Mouse (Mus musculus): ENCODE results near the gene Capn15. TPM values are rescaled to one million over a fixed set of nuclear protein-coding genes. Genes with fewer than 3 reads are reported as not detected.

Gene Capn15
- polyA plus RNA-seq, 1 experiment from 2014 or later: 25.8 TPM

DNA sequence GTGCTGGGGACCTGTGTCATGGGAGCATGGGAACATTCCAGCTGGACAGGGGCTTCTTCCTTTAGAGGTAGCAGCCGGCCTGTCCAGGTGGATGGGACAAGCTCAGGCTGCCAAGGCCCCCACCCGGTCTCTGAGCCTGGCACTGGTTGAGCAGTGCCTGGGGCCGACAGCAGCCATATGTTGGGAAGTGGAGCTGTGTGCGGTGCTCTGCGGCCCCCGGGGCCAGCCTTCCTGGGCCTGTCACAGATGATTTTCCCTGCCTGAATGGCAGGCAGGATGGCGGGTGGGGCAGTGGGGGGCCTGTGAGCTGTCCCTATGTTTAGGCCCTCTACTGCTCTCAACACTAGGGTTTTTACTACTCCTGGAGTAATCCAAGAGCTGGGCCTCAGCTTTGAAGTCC is 29.4 kb downstream of the Capn15 start:
- peaks cover 25% of the 10 kb centered on the region for H3K27me3 ChIP-seq (replicated peaks; ENCODE audit: control insufficient read depth, insufficient read depth, low read length)
- no peaks in the 10 kb centered on the region for H3K9me3 ChIP-seq (ENCODE audit: control insufficient read depth, low read length)
- H3K27ac ChIP-seq (replicated peaks; ENCODE audit: low read depth, low read length): no peak overlapping the region
- ATAC-seq (ENCODE audit: low read depth): no peak
- no peak overlapping the region for H3K4me3 ChIP-seq (ENCODE audit: low read depth, low read length)
- H3K4me2 ChIP-seq (ENCODE audit: low read depth, low read length): no peak overlapping the region
- DNase-seq (ENCODE audit: low spot score): no peak
- no peak overlapping the region for H3K9ac ChIP-seq (ENCODE audit: low read depth, low read length)
- H3K4me1 ChIP-seq (ENCODE audit: control insufficient read depth, insufficient read depth, low read length): peaks cover 4% of the 10 kb centered on the region; the same call in 1 of the 2 replicates
- WGBS: 56% methylated on average over 4 of the region's 7 CpGs
- H3K36me3 ChIP-seq (ENCODE audit: control insufficient read depth, insufficient read depth, low read length): peaks cover 38% of the 10 kb centered on the region; the same call in 1 of the 2 replicates

DNA sequence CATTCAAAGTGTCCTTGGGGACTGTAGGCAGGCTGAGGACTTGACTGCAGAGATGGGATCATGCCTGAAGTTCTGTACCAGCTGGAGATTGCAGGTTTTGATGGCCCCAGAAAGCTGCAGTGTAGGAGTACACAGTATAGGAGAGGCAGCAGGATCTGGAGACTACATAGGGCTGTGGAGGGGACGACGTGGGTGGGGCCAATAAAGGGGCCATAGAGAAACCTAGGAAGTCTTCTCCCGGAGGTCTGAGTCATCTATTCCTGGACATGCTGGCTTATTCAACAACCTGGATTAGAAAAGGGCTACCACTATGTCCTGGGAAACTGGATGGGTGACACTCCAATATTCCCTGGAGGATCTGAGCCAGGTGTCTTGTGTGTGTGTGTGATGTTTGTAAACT is 29.9 kb downstream of the Capn15 start:
- no peak overlapping the region for H3K27ac ChIP-seq (replicated peaks; ENCODE audit: low read depth, low read length)
- no peak for ATAC-seq (ENCODE audit: low read depth)
- H3K4me2 ChIP-seq (ENCODE audit: low read depth, low read length): no peak overlapping the region
- peaks cover 30% of the 10 kb centered on the region for H3K27me3 ChIP-seq (replicated peaks; ENCODE audit: control insufficient read depth, insufficient read depth, low read length)
- DNase-seq (ENCODE audit: low spot score): no peak
- peaks cover 7% of the 10 kb centered on the region; the same call in 1 of the 2 replicates for H3K4me1 ChIP-seq (ENCODE audit: control insufficient read depth, insufficient read depth, low read length)
- no peaks in the 10 kb centered on the region for H3K9me3 ChIP-seq (ENCODE audit: control insufficient read depth, low read length)
- no peak overlapping the region for H3K4me3 ChIP-seq (ENCODE audit: low read depth, low read length)
- WGBS: 62% methylated on average over 3 of the region's 3 CpGs
- peaks cover 33% of the 10 kb centered on the region; the same call in 1 of the 2 replicates for H3K36me3 ChIP-seq (ENCODE audit: control insufficient read depth, insufficient read depth, low read length)
- H3K9ac ChIP-seq (ENCODE audit: low read depth, low read length): no peak overlapping the region

DNA sequence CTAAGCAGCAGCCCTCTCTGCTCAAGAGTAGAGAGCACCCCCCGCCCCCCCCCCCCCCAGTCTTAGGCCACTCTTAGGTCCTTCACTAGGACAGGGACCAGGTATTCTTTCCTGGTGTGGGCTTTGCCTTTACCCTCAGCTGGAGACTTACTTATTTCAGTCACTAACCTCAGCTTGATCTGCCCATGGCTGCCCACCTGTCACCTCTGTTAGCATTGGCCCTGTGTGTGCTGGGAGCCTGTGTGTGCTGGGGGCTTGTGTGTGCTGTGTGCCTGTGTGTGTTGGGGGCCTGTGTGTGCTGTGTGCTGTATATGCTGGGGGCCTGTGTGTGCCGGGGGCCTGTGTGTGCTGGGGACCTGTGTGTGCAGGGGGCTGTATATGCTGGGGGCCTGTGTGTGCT is 30.9 kb downstream of the Capn15 start:
- H3K27ac ChIP-seq (replicated peaks; ENCODE audit: low read depth, low read length): no peak overlapping the region
- H3K9me3 ChIP-seq (ENCODE audit: control insufficient read depth, low read length): no peaks in the 10 kb centered on the region
- no peak overlapping the region for H3K9ac ChIP-seq (ENCODE audit: low read depth, low read length)
- ATAC-seq (ENCODE audit: low read depth): no peak
- H3K36me3 ChIP-seq (ENCODE audit: control insufficient read depth, insufficient read depth, low read length): peaks cover 22% of the 10 kb centered on the region; the same call in 1 of the 2 replicates
- peaks cover 38% of the 10 kb centered on the region for H3K27me3 ChIP-seq (replicated peaks; ENCODE audit: control insufficient read depth, insufficient read depth, low read length)
- H3K4me3 ChIP-seq (ENCODE audit: low read depth, low read length): no peak overlapping the region
- peaks cover 7% of the 10 kb centered on the region; the same call in 1 of the 2 replicates for H3K4me1 ChIP-seq (ENCODE audit: control insufficient read depth, insufficient read depth, low read length)
- WGBS: 75% methylated on average over 1 of the region's 2 CpGs
- no peak for DNase-seq (ENCODE audit: low spot score)
- H3K4me2 ChIP-seq (ENCODE audit: low read depth, low read length): no peak overlapping the region

DNA sequence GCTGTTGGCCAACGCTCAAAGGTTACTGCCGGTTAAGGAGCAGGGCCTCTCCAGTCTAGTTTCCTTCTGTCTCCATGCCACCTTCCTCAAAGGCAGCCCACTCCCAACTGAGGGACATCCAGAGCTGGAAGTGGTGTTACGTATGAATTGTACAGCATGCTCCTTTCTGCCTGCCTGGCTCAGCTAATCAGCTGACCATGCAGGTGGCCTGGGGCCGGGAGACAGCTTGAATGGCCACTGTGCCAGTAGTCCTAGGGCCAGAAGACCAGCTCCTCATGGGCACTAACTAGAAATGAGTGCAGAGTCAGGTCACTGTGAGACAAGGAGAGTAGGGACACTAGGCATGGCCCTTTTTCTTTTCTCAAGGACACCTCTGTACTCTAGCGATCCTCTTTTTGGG is 32.4 kb downstream of the Capn15 start:
- WGBS: 76% methylated on average over 5 of the region's 5 CpGs
- Histone ChIP-seq H3K27me3 (replicated peaks; ENCODE audit: control insufficient read depth, insufficient read depth, low read length) (peaks cover 38% of the 10 kb centered on the region), H3K27ac (replicated peaks; ENCODE audit: low read depth, low read length) (no peak overlapping the region), H3K9ac (ENCODE audit: low read depth, low read length) (no peak overlapping the region), H3K9me3 (ENCODE audit: control insufficient read depth, low read length) (no peaks in the 10 kb centered on the region), H3K4me2 (ENCODE audit: low read depth, low read length) (no peak overlapping the region), H3K4me1 (ENCODE audit: control insufficient read depth, insufficient read depth, low read length) (peaks cover 7% of the 10 kb centered on the region; the same call in 1 of the 2 replicates), H3K4me3 (ENCODE audit: low read depth, low read length) (no peak overlapping the region), H3K36me3 (ENCODE audit: control insufficient read depth, insufficient read depth, low read length) (peaks cover 8% of the 10 kb centered on the region; the same call in 1 of the 2 replicates)
- ATAC-seq (ENCODE audit: low read depth) (no peak), DNase-seq (ENCODE audit: low spot score) (no peak)

DNA sequence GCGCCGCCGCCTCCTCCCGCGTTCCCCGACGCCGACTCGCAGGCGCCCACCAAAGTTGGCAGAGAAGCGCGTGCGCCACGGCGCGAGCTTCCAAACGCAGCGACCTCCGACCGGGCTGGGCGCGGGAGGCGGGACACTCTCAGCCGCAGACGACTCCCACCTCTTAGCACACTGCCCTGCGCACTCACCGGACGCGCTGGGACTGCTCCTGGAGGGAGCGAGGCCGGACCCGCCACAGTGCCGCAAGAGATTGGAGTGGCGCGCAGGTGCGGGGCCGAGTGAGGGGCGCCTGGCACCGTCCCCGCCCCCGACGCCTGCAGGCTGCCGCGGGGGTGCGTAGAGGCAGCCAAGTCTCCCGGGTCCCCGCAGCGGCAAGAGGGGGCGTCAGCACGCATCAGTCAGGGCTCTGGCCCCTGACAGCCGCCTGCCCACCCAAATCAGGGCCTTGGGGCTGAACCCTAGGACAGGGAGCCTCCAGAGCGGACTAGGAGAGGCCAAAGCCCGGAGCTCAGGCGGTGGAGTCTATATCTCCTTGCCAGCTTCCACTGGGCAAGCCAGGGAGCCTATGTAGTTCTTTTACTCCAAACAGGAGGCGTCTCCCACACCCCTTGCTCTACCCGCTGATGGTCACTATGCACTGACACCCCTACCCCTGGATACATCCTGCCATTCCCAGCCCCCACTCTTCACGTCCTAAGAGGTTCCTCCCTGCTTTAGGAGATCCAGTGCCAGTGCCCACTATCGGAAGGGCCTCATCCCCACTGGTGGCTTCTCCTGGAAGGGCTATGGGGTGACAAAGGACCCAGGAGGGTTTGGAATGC is 33.6 kb downstream of the Capn15 start, which contains the start of gene A930017K11Rik:
TSS of gene A930017K11Rik (minus strand) at position 763 of the 821 bp plus-strand sequence.
- no peak for DNase-seq (ENCODE audit: low spot score)
- Histone ChIP-seq H3K27me3 (replicated peaks; ENCODE audit: control insufficient read depth, insufficient read depth, low read length) (peaks cover 38% of the 10 kb centered on the region), H3K9ac (ENCODE audit: low read depth, low read length) (peak within 1 kb of the TSS; percentile 58)

DNA sequence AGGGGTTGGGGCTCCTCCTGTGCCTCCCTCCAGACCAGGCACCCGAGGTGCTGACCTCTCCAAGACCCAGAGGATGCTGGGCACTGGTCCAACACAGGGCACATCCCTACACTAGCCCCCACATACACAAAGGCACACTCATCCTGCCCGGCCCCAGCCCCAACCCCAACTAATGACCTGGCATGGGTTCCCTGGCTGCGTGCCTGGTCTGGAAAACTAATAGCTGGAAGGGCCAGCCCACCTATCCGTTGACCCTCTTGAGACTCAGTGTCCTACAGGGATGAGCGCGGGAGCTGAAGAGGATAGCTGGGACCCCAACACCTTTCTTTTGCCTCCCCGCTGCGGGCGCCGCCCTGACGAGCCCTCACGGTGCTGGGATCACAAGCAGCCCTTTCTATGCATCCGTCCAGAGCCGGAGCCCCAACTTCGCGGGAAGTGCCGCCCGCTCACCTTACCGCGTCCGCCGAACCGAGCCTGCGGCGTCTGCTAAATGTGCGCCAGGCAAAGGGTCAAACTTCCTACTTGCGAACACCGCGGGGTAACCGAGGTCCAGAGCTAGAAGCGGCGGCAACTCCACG is 34.3 kb downstream of the Capn15 start:
- peak overlapping the region; percentile 58 for H3K9ac ChIP-seq (ENCODE audit: low read depth, low read length)
- peaks cover 38% of the 10 kb centered on the region for H3K27me3 ChIP-seq (replicated peaks; ENCODE audit: control insufficient read depth, insufficient read depth, low read length)
- no peaks in the 10 kb centered on the region for H3K36me3 ChIP-seq (ENCODE audit: control insufficient read depth, insufficient read depth, low read length)
- no peak overlapping the region for H3K27ac ChIP-seq (replicated peaks; ENCODE audit: low read depth, low read length)
- peak overlapping the region; percentile 43 for H3K4me3 ChIP-seq (ENCODE audit: low read depth, low read length)
- WGBS: 1% methylated on average over 14 of the region's 33 CpGs
- no peaks in the 10 kb centered on the region for H3K9me3 ChIP-seq (ENCODE audit: control insufficient read depth, low read length)
- peak overlapping the region; percentile 73 for H3K4me2 ChIP-seq (ENCODE audit: low read depth, low read length)
- ATAC-seq (ENCODE audit: low read depth) (no peak), DNase-seq (ENCODE audit: low spot score) (no peak)
- peaks cover 7% of the 10 kb centered on the region; the same call in 1 of the 2 replicates for H3K4me1 ChIP-seq (ENCODE audit: control insufficient read depth, insufficient read depth, low read length)

More for the DNA sequence above, 33.6 kb downstream of the Capn15 start, which contains the start of gene A930017K11Rik:
- no peak for ATAC-seq (ENCODE audit: low read depth)
- no peak within 1 kb of the TSS for H3K27ac ChIP-seq (replicated peaks; ENCODE audit: low read depth, low read length)
- H3K4me3 ChIP-seq (ENCODE audit: low read depth, low read length): peak within 1 kb of the TSS; percentile 43
- H3K36me3 ChIP-seq (ENCODE audit: control insufficient read depth, insufficient read depth, low read length): no peaks in the 10 kb centered on the region
- peaks cover 7% of the 10 kb centered on the region; the same call in 1 of the 2 replicates for H3K4me1 ChIP-seq (ENCODE audit: control insufficient read depth, insufficient read depth, low read length)
- peak within 1 kb of the TSS; percentile 73 for H3K4me2 ChIP-seq (ENCODE audit: low read depth, low read length)
- under 1% methylated on average over 36 of the region's 58 CpGs for WGBS
- no peaks in the 10 kb centered on the region for H3K9me3 ChIP-seq (ENCODE audit: control insufficient read depth, low read length)

DNA sequence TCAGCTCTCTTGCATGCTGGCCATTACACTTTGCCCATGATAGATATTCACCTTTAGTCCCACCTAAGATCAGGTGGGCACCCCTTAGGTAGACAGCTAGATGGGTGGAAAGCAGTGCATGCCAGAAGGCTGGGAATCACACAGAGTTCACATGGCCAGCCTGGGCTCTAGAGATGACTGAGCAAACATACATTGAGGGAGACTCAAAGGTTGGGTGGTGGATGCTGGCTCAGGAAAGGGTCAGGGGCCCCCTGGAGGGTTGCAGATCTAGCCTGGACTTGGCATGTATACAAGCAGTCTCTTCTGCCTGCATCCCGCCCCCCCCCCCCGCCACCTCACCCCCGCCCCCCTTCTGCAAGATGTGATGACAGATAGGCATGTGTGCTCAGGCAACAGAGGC is 34.9 kb downstream of the Capn15 start:
- ATAC-seq (ENCODE audit: low read depth) (no peak), DNase-seq (ENCODE audit: low spot score) (no peak)
- Histone ChIP-seq H3K4me2 (ENCODE audit: low read depth, low read length) (peak overlapping the region; percentile 73), H3K9me3 (ENCODE audit: control insufficient read depth, low read length) (no peaks in the 10 kb centered on the region), H3K36me3 (ENCODE audit: control insufficient read depth, insufficient read depth, low read length) (no peaks in the 10 kb centered on the region), H3K27ac (replicated peaks; ENCODE audit: low read depth, low read length) (no peak overlapping the region), H3K4me3 (ENCODE audit: low read depth, low read length) (no peak overlapping the region), H3K9ac (ENCODE audit: low read depth, low read length) (no peak overlapping the region), H3K27me3 (replicated peaks; ENCODE audit: control insufficient read depth, insufficient read depth, low read length) (peaks cover 38% of the 10 kb centered on the region), H3K4me1 (ENCODE audit: control insufficient read depth, insufficient read depth, low read length) (peaks cover 7% of the 10 kb centered on the region; the same call in 1 of the 2 replicates)
- WGBS: no CpG with 5 or more reads among the region's 3 CpGs

DNA sequence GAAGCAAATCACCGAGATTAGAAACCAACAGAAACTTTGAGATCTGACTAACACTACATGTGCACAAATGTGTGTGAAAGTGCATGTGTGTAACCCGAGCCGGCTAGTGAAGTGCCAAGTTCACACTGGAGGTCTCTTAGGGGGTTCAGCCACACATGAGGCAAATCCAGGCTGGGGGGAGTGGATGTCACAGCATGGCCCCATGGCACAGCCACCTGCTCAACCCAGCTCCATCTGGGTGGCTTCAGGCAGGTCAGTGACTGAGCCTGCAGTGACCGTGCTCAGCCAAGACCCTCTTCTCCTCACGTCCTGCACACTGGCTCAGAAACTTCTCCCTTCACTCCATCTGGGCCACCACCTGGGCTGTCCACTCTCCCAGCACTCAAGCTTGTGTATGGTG is 35.6 kb downstream of the Capn15 start:
- no peak for DNase-seq (ENCODE audit: low spot score)
- H3K27me3 ChIP-seq (replicated peaks; ENCODE audit: control insufficient read depth, insufficient read depth, low read length): peaks cover 38% of the 10 kb centered on the region
- no peak overlapping the region for H3K4me3 ChIP-seq (ENCODE audit: low read depth, low read length)
- H3K9me3 ChIP-seq (ENCODE audit: control insufficient read depth, low read length): no peaks in the 10 kb centered on the region
- peaks cover 7% of the 10 kb centered on the region; the same call in 1 of the 2 replicates for H3K4me1 ChIP-seq (ENCODE audit: control insufficient read depth, insufficient read depth, low read length)
- no peak overlapping the region for H3K9ac ChIP-seq (ENCODE audit: low read depth, low read length)
- H3K36me3 ChIP-seq (ENCODE audit: control insufficient read depth, insufficient read depth, low read length): no peaks in the 10 kb centered on the region
- ATAC-seq (ENCODE audit: low read depth): no peak
- H3K27ac ChIP-seq (replicated peaks; ENCODE audit: low read depth, low read length): no peak overlapping the region
- H3K4me2 ChIP-seq (ENCODE audit: low read depth, low read length): no peak overlapping the region
- WGBS: 68% methylated on average over 5 of the region's 5 CpGs

All from embryonic facial prominence, embryonic 14.5 days (tissue).